Mouse (Mus musculus) G1E (cell line): ENCODE measurements around the gene Dda1.

Experiments used
- CTCF ChIP-seq: IDR thresholded peaks from 2 replicates; pipeline ENCODE4 v1.5.1; 2012; ENCODE audit warnings: low read depth, low read length, inconsistent platforms, mixed read lengths
- GATA1 ChIP-seq: IDR thresholded peaks from 2 replicates; pipeline ENCODE4 v1.6.1; 2012; ENCODE audit warnings: borderline replicate concordance, low read length, inconsistent platforms, mixed read lengths
- GATA2 ChIP-seq: IDR thresholded peaks from 2 replicates; pipeline ENCODE4 v1.6.1; 2012; ENCODE audit warnings: low read depth, low read length, inconsistent platforms, borderline replicate concordance
- POLR2AphosphoS5 ChIP-seq: IDR thresholded peaks from 2 replicates; pipeline ENCODE4 v1.6.1; 2012; ENCODE audit warnings: low read depth, low read length, inconsistent platforms; ENCODE audit not compliant: insufficient replicate concordance
- TAL1 ChIP-seq: conservative IDR thresholded peaks from 2 replicates; pipeline ENCODE4 v1.6.1; 2012; ENCODE audit warnings: low read depth, low read length, inconsistent platforms, mixed read lengths

- TF ChIP-seq CTCF (no peak), TAL1 (no peak), POLR2AphosphoS5 (no peak), GATA1 (no peak), GATA2 (no peak)
These were observed 30.1 kb downstream of the Dda1 start for GRCm38 (mm10) chr8:71498816-71499690.
